Mouse (Mus musculus): ENCODE measurements around the gene 1500009L16Rik. TPM values are rescaled to one million over a fixed set of nuclear protein-coding genes. Genes with fewer than 3 reads are reported as not detected.

1500009L16Rik gene
- polyA plus RNA-seq, 1 experiment from 2014 or later: 17.3 TPM

- 0 out of 2 replicates have a peak, but pooled peaks cover 4% of the 10 kb centered on the region for H3K9me3 ChIP-seq
- H3K4me1 ChIP-seq: peaks cover 26% of the 10 kb centered on the region
- no peak overlapping the region for H3K4me3 ChIP-seq
- H3K4me2 ChIP-seq: peak overlapping the region; percentile 38
- H3K27ac ChIP-seq (replicated peaks): no peak overlapping the region
- WGBS: 52% methylated on average over 11 of the region's 11 CpGs
- no peak for ATAC-seq (ENCODE audit: extremely low read depth, insufficient number of reproducible peaks, low FRiP score, low TSS enrichment)
- H3K9ac ChIP-seq: no peak overlapping the region; the same call in 1 of the 2 replicates
- H3K36me3 ChIP-seq: no peaks in the 10 kb centered on the region
- no peaks in the 10 kb centered on the region for H3K27me3 ChIP-seq (replicated peaks)
These were observed 3.5 kb downstream of the 1500009L16Rik start for GRCm38 (mm10) chr10:83726164-83726563.

- peaks cover 17% of the 10 kb centered on the region for H3K4me1 ChIP-seq
- no peak overlapping the region for H3K4me3 ChIP-seq
- no peak for ATAC-seq (ENCODE audit: extremely low read depth, insufficient number of reproducible peaks, low FRiP score, low TSS enrichment)
- H3K27ac ChIP-seq (replicated peaks): no peak overlapping the region
- WGBS: 80% methylated on average over 5 of the region's 5 CpGs
- H3K36me3 ChIP-seq: no peaks in the 10 kb centered on the region
- H3K27me3 ChIP-seq (replicated peaks): no peaks in the 10 kb centered on the region
- 0 out of 2 replicates have a peak, but pooled peaks cover 4% of the 10 kb centered on the region for H3K9me3 ChIP-seq
- H3K4me2 ChIP-seq: no peak overlapping the region
- H3K9ac ChIP-seq: no peak overlapping the region
These were observed 5.2 kb downstream of the 1500009L16Rik start for GRCm38 (mm10) chr10:83727846-83728245.

GRCm38 (mm10) chr10:83728529-83728928 is 5.9 kb downstream of the 1500009L16Rik start:
- Histone ChIP-seq H3K4me2 (no peak overlapping the region), H3K4me1 (peaks cover 12% of the 10 kb centered on the region), H3K4me3 (no peak overlapping the region), H3K9ac (no peak overlapping the region), H3K27ac (replicated peaks) (no peak overlapping the region), H3K27me3 (replicated peaks) (no peaks in the 10 kb centered on the region), H3K9me3 (0 out of 2 replicates have a peak, but pooled peaks cover 4% of the 10 kb centered on the region), H3K36me3 (no peaks in the 10 kb centered on the region)
- 69% methylated on average over 6 of the region's 6 CpGs for WGBS
- ATAC-seq (ENCODE audit: extremely low read depth, insufficient number of reproducible peaks, low FRiP score, low TSS enrichment): no peak

- Histone ChIP-seq H3K9ac (no peak overlapping the region), H3K27ac (replicated peaks) (no peak overlapping the region), H3K4me1 (peaks cover 6% of the 10 kb centered on the region), H3K4me2 (no peak overlapping the region), H3K9me3 (0 out of 2 replicates have a peak, but pooled peaks cover 4% of the 10 kb centered on the region), H3K27me3 (replicated peaks) (no peaks in the 10 kb centered on the region), H3K4me3 (no peak overlapping the region), H3K36me3 (no peaks in the 10 kb centered on the region)
- 65% methylated on average over 3 of the region's 3 CpGs for WGBS
- ATAC-seq (ENCODE audit: extremely low read depth, insufficient number of reproducible peaks, low FRiP score, low TSS enrichment): no peak
These were observed 6.4 kb downstream of the 1500009L16Rik start for GRCm38 (mm10) chr10:83729076-83729475.

DNA sequence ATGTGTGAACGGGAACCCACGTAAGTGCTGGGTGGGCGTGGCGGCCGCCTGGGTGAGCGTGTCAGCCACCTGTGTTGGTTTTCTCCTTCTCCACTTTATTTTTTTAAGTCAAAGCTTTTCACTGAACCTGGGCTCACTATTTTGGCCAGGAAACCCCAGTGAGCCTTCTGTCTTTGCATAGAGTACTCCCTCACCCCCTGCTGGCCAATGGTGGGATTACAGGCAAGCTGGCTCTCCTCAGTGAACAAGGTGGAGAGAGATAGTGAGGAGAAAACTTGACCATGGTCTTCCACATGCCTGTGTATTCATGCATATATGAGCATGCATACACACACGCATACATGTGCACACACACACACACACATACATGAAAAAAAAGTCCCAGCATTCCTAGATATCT is 6.8 kb downstream of the 1500009L16Rik start:
- no peak overlapping the region for H3K9ac ChIP-seq
- H3K36me3 ChIP-seq: no peaks in the 10 kb centered on the region
- H3K4me1 ChIP-seq: peaks cover 6% of the 10 kb centered on the region
- H3K9me3 ChIP-seq: peaks cover 7% of the 10 kb centered on the region; the same call in 1 of the 2 replicates
- no peak overlapping the region for H3K4me3 ChIP-seq
- ATAC-seq (ENCODE audit: extremely low read depth, insufficient number of reproducible peaks, low FRiP score, low TSS enrichment): no peak
- no peaks in the 10 kb centered on the region for H3K27me3 ChIP-seq (replicated peaks)
- no peak overlapping the region for H3K4me2 ChIP-seq
- 33% methylated on average over 7 of the region's 7 CpGs for WGBS
- no peak overlapping the region for H3K27ac ChIP-seq (replicated peaks)

DNA sequence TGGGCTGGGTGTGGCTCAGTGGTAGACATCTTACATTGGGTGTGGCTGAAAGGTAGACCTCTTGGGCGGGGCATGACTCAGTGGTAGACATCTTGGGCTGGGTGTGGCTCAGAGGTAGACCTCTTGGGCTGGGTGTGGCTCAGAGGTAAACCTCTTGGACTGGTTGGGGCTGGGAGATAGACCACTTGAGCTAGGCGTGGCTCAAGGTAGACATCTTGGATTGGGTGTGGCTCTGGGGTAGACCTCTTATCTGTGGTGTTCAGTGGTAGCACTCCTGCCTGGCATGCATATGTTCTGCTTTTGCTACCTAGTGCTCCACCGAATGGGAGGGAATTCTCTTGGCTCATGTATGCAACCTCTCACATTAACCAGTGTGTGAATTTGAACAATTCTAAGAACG is 11.1 kb downstream of the 1500009L16Rik start:
- Histone ChIP-seq H3K9me3 (peaks cover 4% of the 10 kb centered on the region; the same call in 1 of the 2 replicates), H3K9ac (no peak overlapping the region), H3K4me3 (no peak overlapping the region), H3K27ac (replicated peaks) (no peak overlapping the region), H3K4me1 (peaks cover 7% of the 10 kb centered on the region; the same call in 1 of the 2 replicates), H3K36me3 (no peaks in the 10 kb centered on the region), H3K4me2 (no peak overlapping the region), H3K27me3 (replicated peaks) (no peaks in the 10 kb centered on the region)
- 88% methylated on average over 4 of the region's 4 CpGs for WGBS
- no peak for ATAC-seq (ENCODE audit: extremely low read depth, insufficient number of reproducible peaks, low FRiP score, low TSS enrichment)

DNA sequence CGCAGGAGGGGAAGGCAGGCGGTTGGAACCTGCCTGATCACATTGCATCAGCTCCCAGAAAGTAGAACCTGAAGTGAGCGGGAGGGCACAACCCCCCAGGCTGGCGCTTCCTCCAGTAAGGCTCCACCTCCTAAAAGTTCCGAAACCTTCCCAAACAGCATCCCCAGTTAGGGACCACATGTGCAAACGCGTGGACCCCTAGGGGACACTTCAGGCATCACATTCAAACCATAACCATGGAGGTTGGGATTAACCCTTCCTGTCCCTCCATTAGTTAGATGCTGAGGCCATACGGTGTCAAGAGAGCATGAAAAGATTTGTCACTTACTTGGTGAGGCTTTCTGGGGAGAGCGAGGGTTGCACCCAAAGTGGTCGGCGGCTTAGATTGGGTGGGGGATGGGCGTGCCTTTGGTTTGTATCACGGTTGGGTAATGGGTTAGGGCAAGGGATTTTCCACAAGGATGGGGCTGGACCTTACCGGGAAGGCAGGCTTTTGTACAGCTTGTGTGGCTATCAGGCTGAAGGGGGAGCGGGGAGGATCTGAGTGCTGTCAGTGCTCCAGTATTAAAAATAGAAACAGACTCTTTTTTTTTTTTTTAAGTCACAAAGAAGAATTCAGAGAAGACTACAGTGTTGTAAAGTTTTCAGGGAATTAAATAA is 16.5 kb downstream of the 1500009L16Rik start:
- Histone ChIP-seq H3K9ac (peak overlapping the region; percentile 52; the same call in 1 of the 2 replicates), H3K4me1 (peaks cover 20% of the 10 kb centered on the region), H3K4me2 (peak overlapping the region; percentile 31), H3K4me3 (no peak overlapping the region), H3K27ac (replicated peaks) (peak overlapping the region; percentile 12; the same call in 1 of the 2 replicates), H3K9me3 (peaks cover 23% of the 10 kb centered on the region), H3K27me3 (replicated peaks) (no peaks in the 10 kb centered on the region), H3K36me3 (peaks cover 10% of the 10 kb centered on the region; the same call in 1 of the 2 replicates)
- WGBS: 61% methylated on average over 15 of the region's 15 CpGs
- ATAC-seq (ENCODE audit: extremely low read depth, insufficient number of reproducible peaks, low FRiP score, low TSS enrichment): no peak

DNA sequence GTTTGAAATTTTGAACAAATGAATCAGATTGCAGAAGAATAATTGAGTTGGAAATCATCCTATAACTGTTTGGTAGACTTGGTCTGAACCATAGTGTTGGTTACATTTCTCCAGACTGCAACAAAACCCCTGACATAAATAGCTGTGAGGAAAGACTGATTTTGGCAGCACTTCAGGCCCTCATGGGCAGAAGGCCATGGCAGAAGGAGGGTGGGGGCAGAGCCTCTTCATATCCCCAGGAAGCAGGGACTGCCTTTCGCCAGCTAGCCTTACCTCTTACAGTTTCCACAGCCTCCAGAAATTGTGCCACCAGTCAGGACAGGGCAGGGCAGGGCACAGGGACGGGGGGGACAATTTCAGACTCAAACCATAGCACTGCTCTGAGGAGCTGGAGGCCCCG is 22.0 kb downstream of the 1500009L16Rik start:
- Histone ChIP-seq H3K36me3 (peaks cover 10% of the 10 kb centered on the region; the same call in 1 of the 2 replicates), H3K4me3 (no peak overlapping the region), H3K4me1 (peaks cover 12% of the 10 kb centered on the region), H3K27me3 (replicated peaks) (no peaks in the 10 kb centered on the region), H3K4me2 (no peak overlapping the region), H3K27ac (replicated peaks) (no peak overlapping the region), H3K9ac (no peak overlapping the region), H3K9me3 (peaks cover 20% of the 10 kb centered on the region)
- no peak for ATAC-seq (ENCODE audit: extremely low read depth, insufficient number of reproducible peaks, low FRiP score, low TSS enrichment)
- WGBS: 77% methylated on average over 3 of the region's 3 CpGs

- H3K27ac ChIP-seq (replicated peaks): no peak overlapping the region
- peaks cover 12% of the 10 kb centered on the region for H3K4me1 ChIP-seq
- no peaks in the 10 kb centered on the region for H3K9me3 ChIP-seq
- no peaks in the 10 kb centered on the region for H3K27me3 ChIP-seq (replicated peaks)
- H3K9ac ChIP-seq: no peak overlapping the region
- no peak overlapping the region for H3K4me3 ChIP-seq
- ATAC-seq (ENCODE audit: extremely low read depth, insufficient number of reproducible peaks, low FRiP score, low TSS enrichment): no peak
- no peak overlapping the region for H3K4me2 ChIP-seq
- H3K36me3 ChIP-seq: no peaks in the 10 kb centered on the region
- 80% methylated on average over 1 of the region's 1 CpGs for WGBS
These were observed 30.4 kb downstream of the 1500009L16Rik start for GRCm38 (mm10) chr10:83753056-83753455.

GRCm38 (mm10) chr10:83757343-83757962 is 34.8 kb downstream of the 1500009L16Rik start:
- Histone ChIP-seq H3K4me2 (no peak overlapping the region), H3K4me3 (no peak overlapping the region), H3K4me1 (peaks cover 24% of the 10 kb centered on the region), H3K36me3 (no peaks in the 10 kb centered on the region), H3K27me3 (replicated peaks) (no peaks in the 10 kb centered on the region), H3K9me3 (no peaks in the 10 kb centered on the region), H3K9ac (no peak overlapping the region), H3K27ac (replicated peaks) (no peak overlapping the region)
- WGBS: 59% methylated on average over 17 of the region's 17 CpGs
- no peak for ATAC-seq (ENCODE audit: extremely low read depth, insufficient number of reproducible peaks, low FRiP score, low TSS enrichment)

DNA sequence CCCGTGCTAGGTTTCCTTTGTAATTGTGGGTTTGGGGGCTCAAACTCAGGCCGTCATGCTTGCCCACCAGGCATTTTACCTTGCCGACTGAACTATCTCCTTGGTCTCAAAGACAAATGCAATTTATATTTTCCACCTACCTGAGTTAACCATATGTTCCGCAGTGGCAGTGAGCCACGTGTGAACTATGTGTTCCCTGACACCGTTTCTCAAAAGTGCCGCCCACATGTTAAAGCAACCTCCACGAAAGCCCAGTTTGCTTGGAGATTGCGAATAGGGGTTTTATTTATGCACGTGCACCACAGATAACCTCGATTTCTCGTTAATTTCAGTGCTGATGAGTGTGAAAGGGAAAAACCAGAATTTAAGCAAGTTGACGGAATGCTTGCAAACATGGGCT is 36.1 kb downstream of the 1500009L16Rik start:
- Histone ChIP-seq H3K36me3 (0 out of 2 replicates have a peak, but pooled peaks cover 6% of the 10 kb centered on the region), H3K27me3 (replicated peaks) (no peaks in the 10 kb centered on the region), H3K4me1 (peaks cover 24% of the 10 kb centered on the region), H3K27ac (replicated peaks) (no peak overlapping the region), H3K4me3 (no peak overlapping the region), H3K4me2 (no peak overlapping the region), H3K9me3 (no peaks in the 10 kb centered on the region), H3K9ac (no peak overlapping the region)
- 79% methylated on average over 13 of the region's 13 CpGs for WGBS
- ATAC-seq (ENCODE audit: extremely low read depth, insufficient number of reproducible peaks, low FRiP score, low TSS enrichment): no peak

Measured in heart, embryonic 13.5 days (tissue).